Mouse (Mus musculus): ENCODE data around the gene Cilp2.
A peak's percentile ranks its signal among the peaks of the same experiment; 100 is the strongest.

The Cilp2 gene

GRCm38 (mm10) chr8:69902163-69903062, 14.9 kb upstream of the Cilp2 start, which contains the start of the genes Tssk6, Ndufa13 and Yjefn3:
TSS of gene Tssk6 (plus strand) at chr8:69902184.
TSS of gene Ndufa13 (minus strand) at chr8:69902558.
TSS of gene Yjefn3 (minus strand) at chr8:69902712.
- DNase-seq (ENCODE audit: extremely low read depth, insufficient read length, low spot score): no peak

- peak; percentile 97 for DNase-seq (ENCODE audit: extremely low read depth, insufficient read length, low spot score)
Measured at GRCm38 (mm10) chr8:69901484-69902162, 14.1 kb upstream of the Cilp2 start.

GRCm38 (mm10) chr8:69900895-69901451, 13.5 kb upstream of the Cilp2 start:
- DNase-seq (ENCODE audit: extremely low read depth, insufficient read length, low spot score): no peak

GRCm38 (mm10) chr8:69899876-69900275, 12.4 kb upstream of the Cilp2 start:
- DNase-seq (ENCODE audit: extremely low read depth, insufficient read length, low spot score): no peak

DNA sequence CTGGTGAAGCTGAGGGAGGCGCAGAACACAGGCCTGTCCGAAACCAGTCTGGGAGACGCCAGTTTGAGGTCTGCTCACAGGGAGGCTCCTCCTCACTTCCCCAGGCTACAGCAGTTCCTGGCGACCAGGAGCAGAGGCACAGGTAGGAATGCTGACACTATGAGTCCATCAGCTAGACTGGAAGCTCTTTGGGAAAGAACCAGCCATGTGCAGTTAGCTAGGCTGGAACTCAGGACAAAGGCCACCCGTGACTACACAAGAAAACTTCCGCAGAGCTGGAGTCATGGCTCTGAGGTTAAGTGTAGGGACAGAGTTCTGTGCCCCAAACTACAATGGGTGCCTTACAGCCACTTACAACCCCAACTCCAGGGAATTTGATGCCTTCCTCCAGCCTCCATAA, 10.4 kb upstream of the Cilp2 start:
- DNase-seq (ENCODE audit: extremely low read depth, insufficient read length, low spot score): no peak

GRCm38 (mm10) chr8:69895772-69896451, 8.4 kb upstream of the Cilp2 start:
- DNase-seq (ENCODE audit: extremely low read depth, insufficient read length, low spot score): no peak

- DNase-seq (ENCODE audit: extremely low read depth, insufficient read length, low spot score): no peak
Measured at GRCm38 (mm10) chr8:69894836-69895332, 7.4 kb upstream of the Cilp2 start.

DNA sequence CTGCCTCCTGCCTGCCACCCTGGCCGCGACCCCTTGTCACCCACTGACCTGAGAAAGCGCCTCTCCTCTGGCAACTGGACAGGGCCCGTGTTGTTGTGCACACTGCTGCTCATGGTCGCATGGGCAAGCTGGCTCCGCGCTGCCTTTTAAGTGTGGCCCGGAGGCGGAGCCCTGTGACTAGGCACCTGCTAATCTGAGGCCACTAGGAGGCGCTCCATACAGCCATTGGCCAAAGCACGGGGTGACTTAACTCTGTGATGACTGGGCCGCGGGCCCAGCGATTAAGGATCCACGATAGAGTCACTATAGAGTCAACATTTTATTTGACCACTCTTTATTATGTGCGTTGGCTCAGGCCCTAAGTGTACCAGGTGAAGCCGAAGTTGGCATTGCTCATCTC, 6.4 kb upstream of the Cilp2 start:
- no peak for DNase-seq (ENCODE audit: extremely low read depth, insufficient read length, low spot score)

- no peak for DNase-seq (ENCODE audit: extremely low read depth, insufficient read length, low spot score)
Measured at GRCm38 (mm10) chr8:69890813-69891241, 3.3 kb upstream of the Cilp2 start.

DNA sequence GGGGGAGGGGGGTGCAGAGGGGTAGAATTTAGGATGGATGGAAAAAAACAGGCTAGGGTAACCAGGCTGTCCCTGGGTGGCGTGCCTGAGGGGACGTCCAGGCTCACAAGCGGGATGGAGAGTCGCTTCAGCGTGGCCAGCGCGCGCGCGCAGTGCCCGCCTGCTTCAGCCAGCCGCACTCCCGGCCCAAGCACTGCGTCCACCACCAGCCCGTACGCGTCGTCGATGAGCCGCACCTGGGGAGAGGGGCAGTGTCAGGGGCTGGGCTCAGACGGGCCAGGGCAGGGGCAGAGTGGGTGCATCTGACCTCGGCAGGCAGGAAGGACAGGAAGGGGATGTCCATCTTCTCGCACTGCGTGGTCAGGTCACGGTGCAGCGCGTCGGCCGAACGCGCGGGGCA, 1.4 kb upstream of the Cilp2 start:
- no peak for DNase-seq (ENCODE audit: extremely low read depth, insufficient read length, low spot score)

- no peak for DNase-seq (ENCODE audit: extremely low read depth, insufficient read length, low spot score)
Measured at GRCm38 (mm10) chr8:69888244-69888866, 868 bp upstream of the Cilp2 start.

- no peak for DNase-seq (ENCODE audit: extremely low read depth, insufficient read length, low spot score)
Measured at GRCm38 (mm10) chr8:69884141-69884540, 3.3 kb downstream of the Cilp2 start.

DNA sequence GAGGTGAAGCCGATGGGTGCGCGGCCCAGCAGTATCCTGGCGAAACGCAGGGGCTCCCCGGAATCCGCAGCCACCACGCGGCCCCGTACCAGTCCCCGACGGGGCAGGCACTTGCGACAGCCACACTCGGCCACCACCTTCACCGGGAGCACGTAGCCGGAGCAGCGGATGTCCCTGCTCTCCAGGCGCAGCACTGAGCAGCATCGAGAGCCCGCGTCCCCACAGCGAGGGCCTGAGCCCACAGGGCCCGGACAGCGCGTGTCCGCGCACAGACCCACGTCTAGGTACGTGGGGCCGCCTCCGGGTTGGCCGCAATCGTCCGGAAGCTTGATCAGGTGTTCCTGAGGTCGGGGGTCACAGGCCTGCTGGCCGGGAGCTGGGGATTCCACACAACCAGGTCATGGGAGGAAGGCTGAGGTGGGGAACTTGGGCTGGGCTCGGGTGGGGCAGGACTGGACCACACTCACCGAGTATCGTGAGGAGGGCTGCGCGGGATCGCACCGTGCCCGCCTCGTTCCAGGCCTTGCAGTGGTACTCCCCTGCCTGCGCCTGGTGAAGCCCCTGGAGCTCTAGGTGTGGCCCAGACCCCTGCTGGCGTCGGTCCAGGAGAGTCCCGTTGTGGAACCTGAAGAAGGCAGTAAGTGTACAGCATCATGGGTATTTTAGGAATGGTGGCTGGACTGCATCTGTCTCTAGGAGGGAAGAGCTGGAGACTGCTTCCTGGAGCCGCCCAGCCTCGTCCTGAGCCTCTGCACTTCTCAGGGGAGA, 4.5 kb downstream of the Cilp2 start:
- no peak for DNase-seq (ENCODE audit: extremely low read depth, insufficient read length, low spot score)

GRCm38 (mm10) chr8:69882021-69882756, 5.3 kb downstream of the Cilp2 start:
- DNase-seq (ENCODE audit: extremely low read depth, insufficient read length, low spot score): no peak

- no peak for DNase-seq (ENCODE audit: extremely low read depth, insufficient read length, low spot score)
Measured at GRCm38 (mm10) chr8:69881261-69881865, 6.1 kb downstream of the Cilp2 start.

GRCm38 (mm10) chr8:69880841-69881240, 6.6 kb downstream of the Cilp2 start:
- no peak for DNase-seq (ENCODE audit: extremely low read depth, insufficient read length, low spot score)

DNA sequence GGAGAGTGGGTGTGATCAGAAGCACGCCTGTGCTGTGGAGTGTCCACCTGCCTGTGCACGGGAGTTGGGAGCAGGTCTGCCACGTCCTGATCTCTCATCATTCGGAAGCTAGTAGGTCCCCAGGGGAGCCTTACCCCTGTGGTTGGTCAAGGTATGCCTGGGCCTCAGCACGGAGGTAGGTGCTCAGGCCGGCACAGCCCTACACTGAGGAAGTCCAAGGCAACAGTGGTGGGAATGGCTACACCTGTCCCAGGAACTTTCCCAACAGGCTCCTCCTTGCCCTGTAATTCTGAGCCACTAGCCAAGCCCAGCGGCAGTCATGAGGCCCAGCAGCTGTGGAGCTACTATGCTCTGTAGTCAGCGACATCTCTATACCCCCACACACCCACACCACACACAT, 7.8 kb downstream of the Cilp2 start:
- no peak for DNase-seq (ENCODE audit: extremely low read depth, insufficient read length, low spot score)

GRCm38 (mm10) chr8:69877992-69878391, 9.5 kb downstream of the Cilp2 start:
- no peak for DNase-seq (ENCODE audit: extremely low read depth, insufficient read length, low spot score)

Measured in 3134 (cell line).